Mouse (Mus musculus) kidney, adult 9 months (tissue): Measurements from ENCODE around the gene Zswim7.
"Not testable (repeated sequence)": the region's sequence is repeated elsewhere in the genome, so short reads cannot be mapped to it uniquely, and the experiment has no call there.

Experiments used
- DNase-seq: peaks from one replicate; pipeline ENCODE4 v3.0.0; 2022

Zswim7 gene

DNA sequence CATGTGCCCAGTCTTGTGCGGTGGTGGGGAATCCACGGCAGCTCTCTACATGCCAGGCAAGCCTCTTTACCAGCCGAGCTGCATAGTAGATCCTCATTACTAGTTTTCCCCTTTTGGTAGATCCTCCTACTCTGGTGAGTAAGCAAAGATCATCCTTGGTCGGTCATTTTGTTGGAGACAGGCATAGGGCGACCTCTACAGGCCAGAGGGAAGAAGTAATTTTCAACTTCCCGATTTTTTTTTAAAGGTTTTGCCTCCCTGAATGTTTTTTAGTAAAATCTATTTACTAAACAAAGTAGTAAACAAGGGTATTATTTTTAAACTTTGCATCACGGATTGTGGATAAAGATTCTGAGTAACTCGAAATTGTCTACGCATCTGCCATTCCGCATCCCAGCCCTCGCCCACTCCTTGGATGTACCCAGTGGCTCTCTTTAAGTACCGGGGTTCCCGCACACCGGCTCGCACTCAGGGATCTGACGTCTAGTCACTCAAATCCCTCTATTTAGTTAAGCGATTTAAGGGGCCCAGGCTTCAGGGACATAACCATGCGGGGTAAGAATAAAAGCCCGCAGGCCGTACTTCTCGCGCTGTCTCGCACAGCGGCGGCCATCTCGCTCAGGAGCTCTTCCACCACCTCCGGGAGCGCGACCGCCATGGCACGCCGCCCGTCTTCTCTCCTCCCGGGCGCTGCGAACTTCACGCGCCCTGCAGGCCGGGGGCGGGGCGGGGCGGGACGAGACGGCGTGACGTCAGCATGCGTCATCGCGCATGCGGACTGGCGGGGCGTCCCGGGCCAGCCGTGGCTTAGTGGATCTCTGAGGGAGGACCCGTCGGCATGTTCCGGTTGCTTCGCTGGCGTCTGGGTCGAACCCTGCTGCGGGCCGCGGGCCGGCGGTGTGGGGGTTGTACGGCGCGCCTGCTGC, at the start of gene Zswim7, which contains the start of gene Ttc19:
TSS of gene Zswim7 (minus strand) at position 701 of the 926 bp plus-strand sequence.
TSS of gene Ttc19 (plus strand) at position 799 of the 926 bp plus-strand sequence.
- DNase-seq = peak; percentile 93

DNA sequence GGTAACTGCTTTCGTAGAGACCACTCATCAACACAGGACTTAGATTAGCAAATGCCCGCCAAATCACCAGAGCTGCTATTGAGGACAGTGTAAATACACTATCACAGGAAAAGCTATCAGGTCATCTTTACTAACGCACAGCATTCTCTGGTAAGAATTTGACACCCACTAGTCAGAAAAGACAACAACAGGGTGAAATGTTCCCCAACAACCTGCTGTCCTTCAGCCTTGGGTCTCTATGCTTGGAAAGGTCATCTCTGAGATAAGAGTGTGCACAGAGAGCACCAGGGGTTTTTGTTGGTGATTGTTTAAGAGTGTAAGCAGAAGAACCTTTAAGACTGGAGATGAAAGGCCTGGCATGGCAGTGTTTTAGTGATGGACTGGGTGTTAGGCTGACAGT, 42.5 kb upstream of the Zswim7 start:
- DNase-seq = no peak

- no peak for DNase-seq
Observed at GRCm38 (mm10) chr11:62320097-62320496, 38.9 kb upstream of the Zswim7 start.

- no peak for DNase-seq
Observed at GRCm38 (mm10) chr11:62317746-62318145, 36.6 kb upstream of the Zswim7 start.

GRCm38 (mm10) chr11:62314984-62315383, 33.8 kb upstream of the Zswim7 start:
- no peak for DNase-seq

DNA sequence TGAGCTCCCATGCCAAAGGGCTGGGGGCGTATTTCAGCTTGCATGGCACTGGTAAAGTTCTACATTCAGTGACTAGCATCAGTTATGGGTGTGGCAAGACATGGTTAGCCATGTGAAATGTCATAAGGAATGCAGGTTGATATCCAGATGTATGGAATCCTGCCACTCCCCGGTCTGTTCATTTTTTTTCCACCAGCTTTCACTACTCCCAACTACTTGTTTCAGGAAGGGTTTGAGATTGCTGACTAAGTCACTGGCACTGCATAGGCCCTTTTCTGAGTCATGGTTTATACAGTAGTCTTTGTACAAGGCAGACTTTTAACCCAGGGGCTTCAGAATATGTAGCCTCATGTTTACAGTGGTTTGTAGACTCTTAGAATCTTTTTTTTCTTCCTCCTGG, 28.1 kb upstream of the Zswim7 start:
- DNase-seq = no peak

DNA sequence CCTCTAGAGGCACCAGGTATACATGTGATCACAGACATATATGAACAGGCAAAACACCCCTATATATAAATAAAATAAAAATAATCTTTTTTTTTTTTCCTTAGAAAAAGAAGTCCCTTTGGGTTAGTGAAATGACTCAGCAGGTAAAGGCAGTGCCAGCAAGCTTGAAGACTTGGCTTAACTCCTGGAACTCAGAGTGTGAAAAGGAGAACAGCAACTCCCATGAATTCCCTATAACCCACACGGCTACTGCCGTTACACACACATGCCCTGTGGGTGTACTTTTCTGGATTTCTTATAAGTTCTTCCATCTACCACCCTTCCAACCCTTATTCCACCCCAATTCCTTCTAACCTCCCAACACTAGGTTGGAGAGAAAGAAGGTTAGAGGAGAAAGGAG, 24.7 kb upstream of the Zswim7 start:
- no peak for DNase-seq

DNA sequence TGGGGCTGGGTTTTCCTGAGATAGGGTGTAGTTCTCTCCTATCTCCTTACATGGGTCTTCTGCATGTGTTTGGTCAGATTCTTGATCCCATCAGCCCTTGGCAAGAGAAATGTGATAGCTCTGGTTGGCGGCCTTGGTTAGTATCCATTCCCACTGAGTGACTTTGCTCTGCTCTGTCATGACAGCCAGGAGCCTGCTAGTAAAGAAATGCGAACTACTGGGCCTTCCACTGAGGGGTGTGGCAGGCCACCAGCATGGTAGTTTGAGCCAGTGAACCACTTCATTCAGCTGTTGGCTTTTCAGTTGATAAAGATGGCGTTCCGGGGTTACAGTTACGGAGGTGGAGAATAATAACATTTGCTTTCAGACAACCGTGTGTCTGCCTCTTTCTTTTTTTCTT, 17.7 kb upstream of the Zswim7 start:
- no peak for DNase-seq

GRCm38 (mm10) chr11:62294121-62294520, 12.9 kb upstream of the Zswim7 start:
- no peak for DNase-seq

- no peak for DNase-seq
Observed at GRCm38 (mm10) chr11:62287700-62288099, 6.5 kb upstream of the Zswim7 start.

- DNase-seq = no peak
Observed at GRCm38 (mm10) chr11:62285020-62285419, 3.8 kb upstream of the Zswim7 start.

DNA sequence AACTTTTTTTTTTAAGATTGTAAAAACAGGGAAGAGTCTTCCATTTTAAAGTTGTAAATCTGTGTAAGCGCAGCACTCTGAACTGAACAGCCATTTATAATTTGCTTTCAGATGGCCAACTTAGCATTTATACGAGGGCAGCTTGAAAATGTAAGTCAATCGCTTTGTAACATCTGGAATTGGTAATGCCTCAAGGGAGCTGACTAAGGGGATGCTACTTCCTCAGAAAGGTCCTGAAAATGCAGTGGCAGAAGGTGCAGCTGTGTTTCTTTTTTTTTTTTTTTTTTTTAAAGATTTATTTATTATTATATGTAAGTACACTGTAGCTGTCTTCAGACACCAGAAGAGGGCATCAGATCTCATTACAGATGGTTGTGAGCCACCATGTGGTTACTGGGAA, 2.8 kb upstream of the Zswim7 start:
- not testable (repeated sequence) for DNase-seq

DNA sequence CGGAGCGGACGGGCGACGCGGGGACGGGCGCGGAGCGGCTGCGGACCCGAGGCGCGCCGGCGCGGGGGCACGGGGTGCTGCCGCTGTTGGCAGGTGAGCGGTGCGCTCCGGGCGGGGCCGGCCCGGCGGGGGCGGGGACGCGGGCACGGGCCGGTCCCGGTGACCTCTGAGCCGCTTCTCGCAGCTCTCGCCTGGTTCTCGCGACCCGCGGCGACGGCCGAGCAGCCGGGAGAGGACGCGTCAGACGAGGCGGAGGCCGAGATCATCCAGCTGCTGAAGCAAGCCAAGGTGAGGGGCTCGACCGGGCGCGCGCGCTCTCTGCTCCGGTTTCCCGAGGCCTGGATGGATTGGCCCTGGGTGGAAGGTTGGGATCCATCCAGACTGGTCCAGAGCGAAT, 424 bp upstream of the Zswim7 start:
- DNase-seq = no peak

DNA sequence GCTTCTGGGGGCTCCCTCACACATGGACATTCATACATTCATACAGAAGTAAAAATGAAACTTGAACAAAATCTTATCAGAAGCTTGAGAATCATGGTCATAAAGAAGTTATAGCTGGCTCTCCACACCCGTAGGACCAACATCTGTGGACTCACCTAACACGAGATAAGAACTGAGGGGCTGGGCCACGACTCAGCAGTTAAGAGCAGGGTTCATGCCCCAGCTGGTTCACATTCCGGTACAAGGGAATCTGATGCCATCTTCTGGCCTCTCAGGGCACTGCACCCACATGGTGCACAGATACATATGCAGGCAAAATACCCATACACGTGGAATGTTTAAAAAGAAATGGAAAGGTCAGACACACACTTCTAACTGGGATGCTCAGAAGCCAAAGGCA, 3.1 kb downstream of the Zswim7 start:
- DNase-seq = peak; percentile 82

GRCm38 (mm10) chr11:62277086-62277485, 4.1 kb downstream of the Zswim7 start:
- DNase-seq = no peak

- no peak for DNase-seq
Observed at GRCm38 (mm10) chr11:62270851-62271250, 10.3 kb downstream of the Zswim7 start.

DNA sequence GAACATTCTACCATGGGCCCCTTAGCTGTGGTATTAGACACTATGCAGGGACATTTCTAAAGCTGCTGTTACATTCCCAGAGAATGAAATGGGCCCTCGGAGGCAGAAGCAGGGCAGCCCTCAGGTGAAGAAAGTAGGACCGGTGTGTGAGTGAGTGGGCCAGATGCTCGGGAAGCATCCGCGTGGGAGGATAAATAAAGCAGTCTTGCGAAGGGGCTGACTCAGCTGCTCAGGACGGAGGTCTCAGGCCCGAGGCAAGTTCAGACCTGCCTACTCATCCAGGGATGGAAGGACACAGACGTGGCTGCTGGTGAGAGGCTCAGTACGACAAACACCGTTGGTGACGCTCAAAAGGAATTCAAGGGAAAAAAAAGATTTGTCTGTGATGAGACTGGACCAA, 12.1 kb downstream of the Zswim7 start:
- no peak for DNase-seq

DNA sequence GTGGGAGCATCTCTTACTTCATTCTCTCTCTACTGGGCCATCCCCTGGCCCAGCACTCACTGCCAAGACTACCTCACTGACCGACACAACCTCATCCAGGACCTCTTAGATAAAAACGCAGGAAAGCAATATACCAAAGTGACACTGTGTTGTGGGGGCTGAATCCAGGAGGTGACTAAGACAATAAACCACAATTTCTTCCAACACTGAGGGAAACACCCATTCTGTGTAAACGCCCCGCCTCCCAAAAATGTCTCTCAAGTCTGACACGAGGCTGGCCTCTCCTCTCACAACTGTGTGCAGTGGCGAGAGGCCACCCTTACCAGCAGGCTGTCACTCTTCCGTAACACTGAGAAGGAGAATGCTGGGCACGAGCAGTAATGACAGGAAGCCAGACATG, 12.8 kb downstream of the Zswim7 start:
- DNase-seq = no peak

DNA sequence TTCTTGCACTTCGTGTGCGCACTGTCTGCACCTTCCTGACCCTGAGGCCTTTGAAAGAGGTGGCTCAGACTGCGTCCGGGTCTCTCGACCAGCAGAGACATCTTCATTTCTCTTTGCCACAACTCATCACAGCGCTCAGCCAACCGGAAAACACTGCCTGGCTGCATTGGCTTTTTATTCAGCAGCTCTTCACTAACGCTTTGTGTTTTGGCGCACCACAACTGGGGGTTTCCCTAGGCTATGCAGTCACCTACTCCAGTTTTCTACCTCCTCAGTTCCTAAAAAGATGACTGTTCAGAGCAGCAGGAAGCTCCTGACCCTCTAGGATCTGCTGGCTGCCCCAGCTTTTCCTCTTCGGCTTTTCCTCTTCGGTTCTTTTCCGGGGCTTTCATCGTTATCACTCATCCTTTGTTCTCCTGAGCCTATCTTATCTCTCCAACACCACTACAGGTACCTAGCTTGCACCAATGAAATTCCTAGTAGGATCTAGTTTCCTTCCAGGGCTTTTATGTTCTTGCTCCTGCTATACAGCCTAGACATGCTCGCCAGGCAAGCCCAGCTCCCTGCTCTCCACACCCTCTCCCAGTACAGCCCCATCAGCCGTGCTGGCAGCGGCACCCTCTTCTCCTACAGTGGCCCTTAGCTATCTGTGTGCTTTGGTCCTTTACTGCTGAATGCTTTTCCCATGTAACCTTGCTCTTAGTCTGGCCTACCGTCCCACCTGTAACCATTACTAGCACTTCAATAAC, 14.5 kb downstream of the Zswim7 start:
- no peak for DNase-seq

DNA sequence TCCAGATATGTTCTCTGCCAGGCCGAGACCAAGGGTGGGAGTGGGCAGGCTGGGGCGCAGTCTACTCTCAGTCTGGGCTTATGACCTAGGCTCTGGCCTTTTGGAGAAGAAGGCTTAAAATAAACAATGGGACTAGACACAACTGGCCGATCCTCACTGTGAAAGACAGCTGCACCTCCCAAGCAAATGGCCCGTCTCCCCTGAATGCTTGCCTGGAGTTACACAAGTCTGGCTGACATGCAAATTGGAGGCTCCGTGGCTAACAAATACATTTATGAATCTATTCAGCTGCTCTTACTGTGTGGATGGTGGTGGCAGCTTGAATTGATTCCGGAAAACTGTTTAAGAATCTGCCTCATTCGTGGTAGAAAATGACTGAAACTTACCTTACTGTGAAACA, 15.5 kb downstream of the Zswim7 start:
- DNase-seq = no peak

DNA sequence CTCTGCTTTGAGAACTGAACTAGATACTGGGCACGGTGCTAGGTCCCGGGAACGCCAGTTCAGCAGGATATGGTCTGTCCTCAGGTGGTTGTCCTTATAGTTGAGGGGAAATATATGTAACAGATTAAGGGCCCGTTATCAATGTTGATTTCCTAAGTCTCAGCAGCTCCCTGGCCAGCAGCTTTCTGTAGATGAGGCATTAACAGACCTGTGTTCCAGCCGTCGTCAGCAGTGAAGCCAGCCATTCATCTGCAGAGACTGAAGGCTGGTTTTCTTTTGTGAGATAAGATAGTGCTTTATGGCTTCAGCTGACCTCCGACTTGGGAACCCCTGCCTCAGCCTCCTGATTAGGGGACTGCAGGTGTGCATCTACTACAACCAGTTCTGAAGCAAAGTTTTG, 17.2 kb downstream of the Zswim7 start:
- DNase-seq = no peak

- DNase-seq = no peak
Observed at GRCm38 (mm10) chr11:62263599-62263998, 17.6 kb downstream of the Zswim7 start.

- DNase-seq = no peak
Observed at GRCm38 (mm10) chr11:62259214-62259613, 22.0 kb downstream of the Zswim7 start.

DNA sequence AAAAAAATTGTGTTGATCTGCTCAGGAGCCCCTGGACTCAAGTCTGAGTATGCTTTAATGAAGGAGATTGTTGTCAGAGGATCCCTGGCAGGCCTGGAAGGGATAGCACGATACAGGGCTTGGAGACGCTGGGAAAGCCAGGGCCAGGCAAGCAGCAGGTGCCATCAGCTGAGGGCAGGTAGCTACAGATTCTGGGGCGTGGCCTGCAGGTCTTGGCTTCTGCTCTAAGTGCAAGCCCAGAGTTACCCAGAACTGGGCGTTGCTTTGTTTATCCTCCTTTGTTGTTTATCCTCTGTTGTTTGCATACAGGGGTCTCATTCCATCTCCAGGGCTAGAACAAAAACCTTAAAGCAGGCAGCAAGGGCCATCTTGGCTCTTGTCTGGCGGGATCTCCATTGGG, 27.8 kb downstream of the Zswim7 start:
- no peak for DNase-seq
